Mouse (Mus musculus) retina, postnatal 1 day (tissue): ENCODE measurements at regions not wholly inside any gene's neighbourhood (a gene's known extent, or its start where the extent isn't known, plus 50 kb on each side); places are given as distances from the start of the nearest gene placed in this dataset.
A peak's percentile ranks its signal among the peaks of the same experiment; 100 is the strongest.

Experiments used
- DNase-seq: peaks from one replicate; pipeline ENCODE4 v3.0.0-alpha.2; 2012

- no peak for DNase-seq
Observed at GRCm38 (mm10) chr9:27242325-27242724, 56.7 kb upstream of the Igsf9b start.

DNA sequence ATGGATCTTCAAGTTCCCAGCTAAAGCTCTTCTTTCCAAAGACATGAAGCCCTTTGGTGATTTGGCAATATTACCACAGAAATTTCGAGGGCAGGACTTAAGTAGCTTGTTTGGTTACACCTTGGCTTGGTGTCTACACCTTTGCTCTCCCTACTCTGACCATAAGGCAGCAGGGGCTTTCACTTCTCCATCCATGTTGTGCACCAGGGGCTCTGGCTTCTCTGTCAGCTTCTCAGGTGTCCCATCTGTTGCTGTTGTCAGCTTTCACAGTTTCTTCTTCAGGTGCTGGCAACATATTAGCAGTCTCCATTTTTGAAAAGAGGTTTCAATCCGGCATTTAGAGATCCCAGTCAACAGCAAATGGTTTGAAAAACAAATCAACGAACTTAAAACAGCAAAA, 58.1 kb upstream of the Igsf9b start:
- DNase-seq = no peak

DNA sequence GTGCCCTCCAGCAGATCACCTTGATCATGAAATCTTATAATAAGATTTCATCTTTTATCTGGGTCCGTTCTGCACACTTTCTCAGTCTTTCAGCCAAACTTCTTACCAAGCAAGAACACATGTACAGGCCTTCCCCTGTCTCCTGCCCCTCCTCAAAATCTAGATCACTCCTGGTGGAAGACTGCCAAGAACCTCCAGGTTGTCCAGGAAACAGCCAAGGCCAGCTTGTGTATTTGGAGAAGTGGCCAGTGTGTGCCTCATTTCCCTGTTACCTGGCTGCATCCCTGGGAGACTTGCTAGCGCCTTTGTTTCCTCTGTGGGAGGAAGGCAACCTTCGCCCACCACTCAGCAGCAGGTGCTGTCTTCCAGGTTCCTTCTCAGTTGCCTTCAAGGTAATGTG, 58.5 kb upstream of the Igsf9b start:
- DNase-seq = no peak

DNA sequence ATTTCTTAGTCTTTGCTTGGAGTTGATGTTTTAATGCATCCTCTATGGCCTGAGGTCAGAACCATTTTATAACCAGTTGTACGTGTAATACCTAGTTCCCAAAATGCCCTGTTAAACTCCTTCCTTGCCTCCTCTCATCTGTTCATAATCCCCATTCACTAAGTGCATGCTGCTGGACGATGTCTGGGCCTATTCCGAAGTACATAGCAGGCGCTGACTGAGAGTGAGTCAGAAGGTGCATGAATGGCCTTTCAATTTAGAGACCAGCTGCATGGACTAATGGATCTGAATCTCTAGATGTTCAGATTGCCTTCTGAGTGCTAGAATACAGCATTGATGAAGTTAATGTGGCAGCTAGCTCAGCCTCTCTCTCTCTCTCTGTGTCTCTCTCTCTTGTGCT, 66.3 kb upstream of the Igsf9b start:
- DNase-seq = peak; percentile 31

- DNase-seq = no peak
Observed at GRCm38 (mm10) chr9:27227458-27227857, 71.5 kb upstream of the Igsf9b start.

GRCm38 (mm10) chr9:27221183-27221582, 66.0 kb upstream of the Jam3 start:
- no peak for DNase-seq

- no peak for DNase-seq
Observed at GRCm38 (mm10) chr9:27216024-27216423, 60.8 kb upstream of the Jam3 start.

DNA sequence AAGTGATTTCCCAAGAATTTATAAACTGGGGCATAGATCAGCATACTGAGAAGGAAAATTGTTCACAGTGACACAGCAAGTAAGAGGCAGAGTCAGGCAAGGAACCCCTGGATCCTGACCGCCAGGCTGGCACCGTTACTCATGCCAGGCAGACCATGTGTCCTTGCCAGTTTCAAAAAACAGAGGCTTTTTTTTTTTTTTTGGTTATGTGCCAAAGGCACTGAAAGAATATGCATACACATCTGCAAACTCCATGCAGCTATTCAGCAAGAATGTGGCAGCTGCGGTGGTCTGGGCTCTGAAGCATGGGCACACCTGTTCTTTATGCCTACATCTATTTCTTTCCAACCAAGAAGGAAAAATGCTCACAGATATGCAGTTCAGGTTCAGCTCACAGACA, 58.8 kb upstream of the Jam3 start:
- no peak for DNase-seq

DNA sequence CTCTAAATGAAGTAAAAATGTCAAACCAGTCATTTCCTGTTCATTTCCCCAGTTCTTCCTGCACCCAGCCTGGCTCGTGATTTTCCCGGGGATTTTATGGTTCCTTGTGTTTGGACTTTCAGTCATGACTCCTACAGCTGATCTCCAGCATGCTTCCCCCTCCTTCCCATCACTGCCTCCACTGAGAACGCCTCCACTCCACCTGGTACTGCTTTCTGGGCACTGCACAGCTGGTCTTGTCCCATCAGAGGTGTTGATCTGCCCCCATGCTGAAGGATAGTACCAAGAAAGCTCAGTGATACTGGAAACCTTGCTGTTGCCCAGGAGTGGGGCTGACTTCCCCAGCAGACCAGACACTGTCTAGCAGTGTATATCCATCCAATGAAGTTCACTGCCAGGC, 53.6 kb upstream of the Jam3 start:
- DNase-seq = no peak
